In the genomic region with DNA sequence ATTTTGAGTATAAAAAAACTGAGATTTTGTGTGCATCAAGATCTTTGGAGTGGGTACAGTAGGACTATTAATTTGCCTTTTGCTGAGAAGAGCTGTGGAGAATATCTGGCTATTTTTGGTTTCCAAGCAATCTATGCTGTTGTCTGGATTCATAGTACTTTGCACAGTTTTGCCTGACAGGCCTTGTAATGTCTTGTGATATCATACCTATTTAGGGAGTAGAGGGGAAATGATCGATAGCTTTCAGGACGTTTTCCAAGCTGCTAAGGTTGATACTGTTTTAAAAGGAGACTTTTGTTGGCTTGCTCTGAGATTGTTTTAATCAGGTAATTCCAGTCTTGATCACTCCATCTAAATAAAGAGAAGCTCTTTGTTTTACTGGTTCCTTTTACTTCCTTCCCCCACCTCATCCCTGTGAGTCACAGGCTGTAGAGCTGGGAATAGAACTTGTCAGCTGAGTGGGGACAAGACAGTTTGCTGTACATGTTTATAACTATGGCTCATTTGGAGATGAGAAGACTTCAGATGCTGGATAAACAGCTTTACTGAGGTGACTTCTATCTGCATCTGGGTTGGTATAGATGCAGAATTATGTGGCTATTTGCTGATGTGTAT, we compare ENCODE assay signal across 10 mouse cellular contexts. TPM values are rescaled to one million over a fixed set of nuclear protein-coding genes. Genes with fewer than 3 reads are reported as not detected.
A peak's percentile ranks its signal among the peaks of the same experiment; 100 is the strongest.
DNase-seq lines count a peak whose midpoint lies in the region; ATAC-seq lines count a peak whose summit lies in the region.
"Had no signal": no experiment of that assay in that cellular context is flagged by ENCODE, and none has a peak within 500 bp of the region (broad histone marks: within the 10 kb centered on the region; RNA-seq: fewer than 3 reads in every experiment).

No protein-coding gene starts in this region.

- DNase-seq in 3T3-L1 (ENCODE audit: low read depth, low spot score): peak; percentile 49
- DNase-seq in Muller cell, postnatal 12 days (ENCODE audit: inconsistent ontology term): peak; percentile 35
- DNase-seq in kidney, postnatal 4 days: no peak
- DNase-seq: embryo, embryonic 11 days had no signal

- no peak for ATAC-seq in hindbrain, embryonic 15.5 days (ENCODE audit: low FRiP score, low read depth)
- no peak for ATAC-seq in hindbrain, embryonic 13.5 days (ENCODE audit: low FRiP score)
- ATAC-seq in intestine, embryonic 15.5 days: no peak
- ATAC-seq in kidney, embryonic 15.5 days (replicated peaks; ENCODE audit: low FRiP score): no peak

- H3K36me3 ChIP-seq in hindbrain, embryonic 15.5 days: no peaks in the 10 kb centered on the region
- H3K36me3 ChIP-seq in hindbrain, embryonic 13.5 days: no peaks in the 10 kb centered on the region
- no peaks in the 10 kb centered on the region for H3K36me3 ChIP-seq in intestine, embryonic 15.5 days
- H3K36me3 ChIP-seq in kidney, embryonic 15.5 days: no peaks in the 10 kb centered on the region; the same call in 1 of the 2 replicates
- H3K36me3 ChIP-seq: midbrain, embryonic 12.5 days had no signal

- H3K4me3 ChIP-seq in hindbrain, embryonic 15.5 days: no peak overlapping the region
- H3K4me3 ChIP-seq in hindbrain, embryonic 13.5 days: no peak overlapping the region
- H3K4me3 ChIP-seq in intestine, embryonic 15.5 days (replicated peaks): no peak overlapping the region
- H3K4me3 ChIP-seq in kidney, embryonic 15.5 days (replicated peaks): no peak overlapping the region
- H3K4me3 ChIP-seq: limb, embryonic 12.5 days; midbrain, embryonic 12.5 days had no signal

- WGBS in hindbrain, embryonic 15.5 days: 78% methylated on average over 2 of the region's 2 CpGs
- 89% methylated on average over 2 of the region's 2 CpGs for WGBS in hindbrain, embryonic 13.5 days
- 55% methylated on average over 2 of the region's 2 CpGs for WGBS in intestine, embryonic 15.5 days
- 57% methylated on average over 2 of the region's 2 CpGs for WGBS in kidney, embryonic 15.5 days

- no peak overlapping the region for H3K9ac ChIP-seq in hindbrain, embryonic 15.5 days
- no peak overlapping the region for H3K9ac ChIP-seq in hindbrain, embryonic 13.5 days
- no peak overlapping the region for H3K9ac ChIP-seq in intestine, embryonic 15.5 days
- no peak overlapping the region for H3K9ac ChIP-seq in kidney, embryonic 15.5 days
- H3K9ac ChIP-seq: limb, embryonic 12.5 days; midbrain, embryonic 12.5 days had no signal

- no peaks in the 10 kb centered on the region for H3K27me3 ChIP-seq in hindbrain, embryonic 15.5 days
- H3K27me3 ChIP-seq in hindbrain, embryonic 13.5 days: no peaks in the 10 kb centered on the region
- no peaks in the 10 kb centered on the region for H3K27me3 ChIP-seq in intestine, embryonic 15.5 days (replicated peaks)
- no peaks in the 10 kb centered on the region for H3K27me3 ChIP-seq in kidney, embryonic 15.5 days
- H3K27me3 ChIP-seq: limb, embryonic 12.5 days; midbrain, embryonic 12.5 days had no signal

- H3K9me3 ChIP-seq in hindbrain, embryonic 15.5 days: no peaks in the 10 kb centered on the region
- no peaks in the 10 kb centered on the region for H3K9me3 ChIP-seq in hindbrain, embryonic 13.5 days
- no peaks in the 10 kb centered on the region for H3K9me3 ChIP-seq in intestine, embryonic 15.5 days
- no peaks in the 10 kb centered on the region for H3K9me3 ChIP-seq in kidney, embryonic 15.5 days (replicated peaks)
- H3K9me3 ChIP-seq: limb, embryonic 12.5 days; midbrain, embryonic 12.5 days had no signal

- peak overlapping the region; percentile 16; the same call in 1 of the 2 replicates for H3K27ac ChIP-seq in hindbrain, embryonic 15.5 days (replicated peaks)
- H3K27ac ChIP-seq in hindbrain, embryonic 13.5 days: no peak overlapping the region
- H3K27ac ChIP-seq in intestine, embryonic 15.5 days: peak overlapping the region; percentile 45; the same call in 1 of the 2 replicates
- no peak overlapping the region for H3K27ac ChIP-seq in kidney, embryonic 15.5 days
- H3K27ac ChIP-seq: limb, embryonic 12.5 days; midbrain, embryonic 12.5 days had no signal

- peaks cover 17% of the 10 kb centered on the region for H3K4me1 ChIP-seq in hindbrain, embryonic 15.5 days (replicated peaks)
- peaks cover 15% of the 10 kb centered on the region for H3K4me1 ChIP-seq in hindbrain, embryonic 13.5 days (replicated peaks)
- H3K4me1 ChIP-seq in intestine, embryonic 15.5 days (replicated peaks): peaks cover 5% of the 10 kb centered on the region; the same call in 1 of the 2 replicates
- peaks cover 5% of the 10 kb centered on the region; the same call in 1 of the 2 replicates for H3K4me1 ChIP-seq in kidney, embryonic 15.5 days
- H3K4me1 ChIP-seq: limb, embryonic 12.5 days had no signal

- no peak overlapping the region for H3K4me2 ChIP-seq in hindbrain, embryonic 15.5 days
- H3K4me2 ChIP-seq in hindbrain, embryonic 13.5 days: no peak overlapping the region
- no peak overlapping the region for H3K4me2 ChIP-seq in intestine, embryonic 15.5 days (replicated peaks)
- H3K4me2 ChIP-seq in kidney, embryonic 15.5 days: no peak overlapping the region
- H3K4me2 ChIP-seq: limb, embryonic 12.5 days; midbrain, embryonic 12.5 days had no signal

RNA-seq across cellular contexts. Expression of gene Celf1, which starts 25.4 kb away (rescaled TPM):
- 94.7 and 103 TPM in 2 replicates for polyA plus RNA-seq in hindbrain, embryonic 15.5 days (2015; fragmentation: Nextera tagmentation; extraction: Ambion mirVana)
- 108 and 121 TPM in 2 replicates for polyA plus RNA-seq in hindbrain, embryonic 13.5 days (2015; fragmentation: Nextera tagmentation; extraction: Ambion mirVana)
- polyA plus RNA-seq in intestine, embryonic 15.5 days (2015; fragmentation: Nextera tagmentation; extraction: Ambion mirVana): 81.3 and 82.3 TPM in 2 replicates
- 104 and 107 TPM in 2 replicates for polyA plus RNA-seq in kidney, embryonic 15.5 days (2015; fragmentation: Nextera tagmentation; extraction: Ambion mirVana)

Comparison
In these comparisons a context has a peak if more than half of its experiments do, and no peak if none do; other contexts are left out.
1. H3K27ac ChIP-seq: peak in hindbrain, embryonic 15.5 days (single experiment) and intestine, embryonic 15.5 days (single experiment); none in hindbrain, embryonic 13.5 days (single experiment) and kidney, embryonic 15.5 days (single experiment).
2. DNase-seq: peak in 3T3-L1 (single experiment) and Muller cell, postnatal 12 days (single experiment); none in kidney, postnatal 4 days (0 of 2).